Mouse (Mus musculus) adrenal gland, adult 2 months (tissue): ENCODE data around the gene Hcn4. TPM values are rescaled to one million over a fixed set of nuclear protein-coding genes. Genes with fewer than 3 reads are reported as not detected.

Source experiments
- DNase-seq: peaks from one replicate; pipeline ENCODE4 v3.0.0; 2021
- long read RNA-seq: library from polyadenylated mRNA; stranded (forward); transcript quantifications from one replicate; pipeline ENCODE4 v2.0.0, GENCODE M21; 2021
- polyA plus RNA-seq: library from polyadenylated mRNA; depleted of rRNA; stranded (reverse); fragments of >200 nt; gene quantifications from 2 replicates; pipeline ENCODE4 v1.2.3, GENCODE M21; 2012; rRNA removed
- total RNA-seq, 2 experiments: library from RNA; stranded (reverse); gene quantifications; 2 replicates each; pipeline ENCODE4 v1.2.3; 2021

The Hcn4 gene
- total RNA-seq = 1 to 10 TPM in 1 of 2 experiments, under 1 TPM in 1; 0.63 to 1.5 TPM
- 1.6 and 2.2 TPM in 2 replicates for polyA plus RNA-seq
- long read RNA-seq = 0 reads

- peak; percentile 30 for DNase-seq
Measured at GRCm38 (mm10) chr9:58823139-58823917, at the start of gene Hcn4. Gene Hcn4 (plus strand): TSS chr9:58823412.

GRCm38 (mm10) chr9:58774761-58775160 lies 48.5 kb upstream of the Hcn4 start:
- DNase-seq = no peak

- DNase-seq = no peak
Measured at GRCm38 (mm10) chr9:58775363-58775762, 47.8 kb upstream of the Hcn4 start.

GRCm38 (mm10) chr9:58789476-58789875 lies 33.7 kb upstream of the Hcn4 start:
- no peak for DNase-seq

- DNase-seq = no peak
Measured at GRCm38 (mm10) chr9:58798155-58798554, 25.1 kb upstream of the Hcn4 start.

- no peak for DNase-seq
Measured at GRCm38 (mm10) chr9:58801441-58801840, 21.8 kb upstream of the Hcn4 start.

- peak; percentile 12 for DNase-seq
Measured at GRCm38 (mm10) chr9:58802294-58802693, 20.9 kb upstream of the Hcn4 start.

GRCm38 (mm10) chr9:58802802-58803201 lies 20.4 kb upstream of the Hcn4 start:
- no peak for DNase-seq

GRCm38 (mm10) chr9:58805601-58806318 lies 17.5 kb upstream of the Hcn4 start:
- DNase-seq = peak; percentile 76

GRCm38 (mm10) chr9:58811171-58811570 lies 12.0 kb upstream of the Hcn4 start:
- no peak for DNase-seq

GRCm38 (mm10) chr9:58815552-58816260 lies 7.5 kb upstream of the Hcn4 start:
- no peak for DNase-seq

- no peak for DNase-seq
Measured at GRCm38 (mm10) chr9:58816458-58816857, 6.8 kb upstream of the Hcn4 start.

GRCm38 (mm10) chr9:58817676-58818075 lies 5.5 kb upstream of the Hcn4 start:
- DNase-seq = no peak

- DNase-seq = peak; percentile 75
Measured at GRCm38 (mm10) chr9:58822431-58823091, 651 bp upstream of the Hcn4 start.

- DNase-seq = no peak
Measured at GRCm38 (mm10) chr9:58823918-58824215, 655 bp downstream of the Hcn4 start.

GRCm38 (mm10) chr9:58829627-58830026 lies 6.4 kb downstream of the Hcn4 start:
- no peak for DNase-seq

GRCm38 (mm10) chr9:58832939-58833338 lies 9.7 kb downstream of the Hcn4 start:
- no peak for DNase-seq

- DNase-seq = no peak
Measured at GRCm38 (mm10) chr9:58837174-58837573, 14.0 kb downstream of the Hcn4 start.

- no peak for DNase-seq
Measured at GRCm38 (mm10) chr9:58838504-58838903, 15.3 kb downstream of the Hcn4 start.

- DNase-seq = peak; percentile 62
Measured at GRCm38 (mm10) chr9:58841655-58842054, 18.4 kb downstream of the Hcn4 start.

- no peak for DNase-seq
Measured at GRCm38 (mm10) chr9:58844597-58844996, 21.4 kb downstream of the Hcn4 start.

GRCm38 (mm10) chr9:58847008-58847407 lies 23.8 kb downstream of the Hcn4 start:
- DNase-seq = no peak
